Mouse (Mus musculus) kidney, postnatal 10 days (tissue): ENCODE measurements around the gene Gm11213.

Experiments used
- DNase-seq: peaks from one replicate; pipeline ENCODE4 v3.0.0; 2021; ENCODE audit warnings: mixed read lengths

The Gm11213 gene

DNA sequence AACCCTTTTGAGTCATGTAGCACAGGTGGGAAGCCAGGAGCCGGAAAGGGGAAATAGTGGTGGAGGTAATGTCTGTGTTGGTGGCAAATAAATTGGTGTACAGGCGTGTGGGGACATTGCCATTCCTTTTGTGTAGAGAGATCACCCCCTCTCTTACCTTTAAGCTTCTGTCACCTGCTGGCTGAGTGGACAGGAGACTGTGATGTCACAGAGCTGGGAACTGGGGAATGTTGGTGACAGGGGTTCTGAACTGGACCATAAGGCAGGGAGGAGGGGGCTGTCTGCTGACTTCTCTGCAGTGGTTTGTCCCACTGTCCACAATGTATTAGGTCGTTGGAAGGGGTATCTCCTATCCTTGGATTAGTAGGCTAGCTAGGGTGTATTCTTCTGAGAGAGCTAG is at the start of gene Gm11213:
TSS of gene Gm11213 (minus strand) at position 317 of the 400 bp plus-strand sequence.
- DNase-seq, result no peak

DNA sequence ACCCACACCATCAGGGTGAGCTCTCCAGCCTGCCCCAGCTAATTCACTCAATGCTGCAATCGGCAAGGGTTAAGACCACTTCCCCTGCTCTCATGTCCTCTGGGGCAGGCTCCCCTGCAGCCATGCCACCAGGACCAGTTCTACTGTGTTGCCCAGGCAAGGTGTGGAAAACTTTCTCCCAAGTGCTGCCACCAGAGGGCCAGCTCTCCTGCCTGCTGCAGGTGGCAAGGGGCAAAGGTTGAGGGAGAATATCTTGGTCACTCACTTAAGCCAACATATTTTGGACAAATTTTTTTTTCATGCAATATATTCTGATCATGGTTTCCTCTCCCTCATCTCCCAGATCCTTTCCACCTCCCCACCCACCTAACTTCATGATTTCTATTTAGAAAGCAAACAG is 49.3 kb upstream of the Gm11213 start:
- DNase-seq, result peak; percentile 52

DNA sequence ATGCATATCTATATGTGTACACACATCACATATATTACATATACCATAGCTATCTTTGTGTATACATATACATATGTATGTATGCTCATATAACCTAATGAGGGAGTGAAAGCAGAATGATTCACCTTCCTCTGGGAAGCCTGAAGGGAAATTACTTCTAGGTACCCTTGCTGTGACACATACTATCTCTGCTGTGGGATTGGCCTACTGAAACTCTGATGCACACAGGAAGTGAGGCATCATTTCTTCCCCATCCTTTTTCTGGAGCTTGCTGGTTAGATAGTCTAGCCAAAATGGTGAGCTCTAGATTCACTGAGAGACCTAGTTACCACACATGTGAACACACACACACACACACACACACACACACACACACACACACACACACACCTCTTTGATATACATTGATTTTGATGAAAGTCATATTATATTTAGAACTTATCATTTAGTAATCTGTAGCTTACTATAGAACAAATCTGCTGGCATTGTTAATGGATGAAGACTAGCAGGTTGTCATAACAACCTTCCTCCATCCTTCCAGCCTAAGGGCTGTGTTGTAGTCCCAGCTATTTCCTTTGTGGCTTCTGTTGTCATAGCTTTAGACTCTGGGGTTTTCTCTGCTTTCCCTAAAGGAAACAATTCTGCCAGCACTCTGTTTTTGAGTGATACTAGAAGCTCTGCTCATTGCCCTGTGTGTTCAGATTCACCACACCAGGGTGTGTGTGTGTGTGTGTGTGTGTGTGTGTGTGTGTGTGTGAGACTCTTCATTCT is 39.1 kb upstream of the Gm11213 start:
- DNase-seq, result no peak

DNA sequence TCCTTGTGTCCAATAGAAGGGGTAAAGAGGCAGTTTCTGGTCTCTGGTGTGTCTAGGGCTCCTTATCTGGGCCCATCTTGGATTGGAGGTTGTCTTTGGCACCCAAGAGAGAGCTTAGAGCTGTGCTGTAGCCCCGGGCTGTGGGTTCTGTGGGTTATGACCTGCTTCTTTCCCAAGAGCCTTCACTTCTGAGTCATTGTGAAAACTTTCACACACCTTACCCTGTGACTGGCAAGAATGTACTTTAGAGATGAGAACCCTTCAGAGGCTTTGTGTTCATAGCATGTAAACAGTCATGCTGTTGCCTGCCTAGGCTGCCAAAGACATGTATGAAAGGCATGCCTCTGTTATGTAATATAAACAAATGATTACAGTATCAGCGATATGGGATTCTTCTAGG is 34.8 kb upstream of the Gm11213 start:
- no peak for DNase-seq

DNA sequence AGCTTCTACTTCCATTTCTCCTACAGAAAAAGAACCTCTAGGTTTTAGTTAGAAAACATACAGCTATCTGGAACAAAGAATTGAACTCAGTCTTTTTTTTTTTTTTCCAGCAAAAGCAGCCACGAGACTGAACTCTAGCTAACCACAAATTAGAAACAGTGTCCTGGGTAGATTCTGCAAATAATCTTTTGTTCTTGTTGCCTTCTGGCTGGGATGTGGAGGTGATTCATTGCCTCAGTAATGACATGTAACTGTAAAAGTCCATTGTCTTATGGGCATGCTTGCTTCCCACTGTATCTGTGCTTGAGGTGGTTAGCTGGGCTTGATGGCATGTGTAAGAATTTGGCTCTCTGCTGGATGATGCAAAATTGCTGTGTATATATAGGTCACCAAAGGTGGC is 33.5 kb upstream of the Gm11213 start:
- DNase-seq, result no peak

DNA sequence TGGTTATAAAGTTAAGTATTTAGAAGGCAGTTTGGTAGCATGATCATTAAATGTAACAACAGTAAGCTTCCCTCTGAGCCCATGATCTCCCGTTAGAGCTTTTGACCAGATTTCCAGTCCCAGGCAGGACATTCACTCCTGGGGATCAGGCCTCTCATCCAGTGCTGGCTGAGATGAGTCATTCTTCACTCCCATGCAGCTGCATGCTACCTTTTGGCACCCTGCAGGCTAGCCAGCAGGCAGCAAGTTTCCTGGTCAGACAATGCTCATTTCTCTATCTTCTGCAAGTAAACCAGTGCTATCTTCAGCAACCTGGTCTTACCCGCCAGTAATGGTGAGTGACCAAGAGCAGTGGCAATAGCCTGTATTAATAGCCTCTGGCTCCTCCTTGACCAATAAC is 28.1 kb upstream of the Gm11213 start:
- DNase-seq, result no peak

DNA sequence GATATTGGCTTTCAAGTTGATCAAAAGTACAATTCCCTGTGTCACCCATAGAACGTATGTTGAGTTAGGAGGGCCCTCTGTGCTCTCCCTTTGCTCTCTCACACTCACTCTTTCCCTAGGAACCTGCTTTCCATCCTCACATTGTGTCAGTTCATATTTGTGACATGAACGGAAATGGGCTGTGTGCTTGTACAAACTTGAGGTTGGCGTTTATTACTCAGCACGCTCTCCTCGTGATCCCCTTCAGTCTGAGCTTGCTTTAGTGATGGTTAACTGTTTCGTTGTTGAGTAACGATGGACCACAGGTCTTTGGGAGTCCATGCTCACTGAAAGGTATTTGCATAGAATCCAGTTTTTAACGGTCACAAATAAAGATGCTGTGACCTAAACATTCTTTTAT is 22.1 kb upstream of the Gm11213 start:
- no peak for DNase-seq

DNA sequence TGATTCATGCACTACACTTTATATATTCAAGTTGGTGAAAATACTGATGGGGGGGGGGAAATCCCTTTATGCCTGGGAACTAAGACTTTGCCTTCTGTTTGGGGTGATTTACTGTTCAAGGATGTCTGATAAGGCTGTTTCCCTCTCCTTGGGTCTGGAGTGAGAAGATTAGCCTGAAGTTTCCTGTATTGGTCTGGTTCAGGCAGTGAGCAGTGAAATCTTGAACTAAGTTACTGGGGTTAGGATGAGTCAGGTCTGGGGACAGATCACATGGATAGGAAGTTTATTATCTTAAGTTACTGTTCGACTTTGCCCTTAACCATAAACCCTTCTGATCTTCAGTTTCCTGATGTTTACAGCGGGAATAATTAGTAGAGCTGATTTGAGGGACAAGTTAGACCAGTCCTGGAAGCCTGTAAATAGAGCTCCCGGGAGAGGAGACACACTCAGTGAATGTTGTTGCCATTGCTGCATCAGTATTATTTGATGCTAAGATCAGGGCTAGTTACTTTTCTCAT is 20.6 kb upstream of the Gm11213 start:
- no peak for DNase-seq

DNA sequence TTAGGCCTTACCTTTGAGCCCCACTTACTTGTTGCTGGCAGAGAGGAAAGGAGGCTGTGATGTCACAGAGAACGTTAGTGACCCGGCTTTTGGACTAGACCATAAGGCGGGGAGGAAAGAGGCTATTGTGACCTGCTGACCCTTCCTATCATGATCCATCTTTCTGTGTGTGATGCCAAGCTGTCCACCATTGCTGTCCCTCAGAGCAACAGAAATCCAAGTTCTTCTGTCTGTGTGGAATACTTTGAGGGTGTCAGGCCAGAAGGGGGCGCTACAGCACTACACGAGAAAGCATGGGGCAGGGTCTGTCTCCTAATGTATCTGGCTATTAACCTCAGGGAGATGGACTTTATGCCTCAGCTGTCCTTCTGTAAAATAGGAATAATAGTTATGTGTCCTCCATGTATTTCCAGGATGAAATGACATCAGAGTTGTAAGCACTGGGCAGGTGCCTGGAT is 17.3 kb upstream of the Gm11213 start, which contains the start of gene Tex48:
TSS of gene Tex48 (minus strand) at position 51 of the 458 bp plus-strand sequence.
- peak; percentile 39 for DNase-seq

DNA sequence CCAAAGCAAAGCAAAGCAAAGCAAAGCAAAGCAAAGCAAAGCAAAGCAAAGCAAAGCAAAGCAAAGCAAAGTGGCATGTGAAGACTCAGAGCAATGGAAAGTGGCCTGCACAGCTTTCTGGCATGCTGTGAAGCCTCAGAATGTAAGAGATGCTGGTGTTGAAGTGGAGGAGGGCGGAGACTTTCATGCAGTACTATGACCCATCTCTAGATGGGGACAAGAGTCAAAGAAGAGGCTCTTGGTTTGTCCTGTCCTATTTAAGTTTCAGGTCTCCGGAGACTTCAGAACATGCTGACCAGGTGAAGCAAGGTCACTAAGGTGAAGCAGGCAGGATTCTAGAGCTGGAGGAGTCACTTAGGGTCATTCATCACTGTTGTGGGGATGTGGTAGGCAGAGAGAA is 16.8 kb upstream of the Gm11213 start:
- DNase-seq, result no peak

DNA sequence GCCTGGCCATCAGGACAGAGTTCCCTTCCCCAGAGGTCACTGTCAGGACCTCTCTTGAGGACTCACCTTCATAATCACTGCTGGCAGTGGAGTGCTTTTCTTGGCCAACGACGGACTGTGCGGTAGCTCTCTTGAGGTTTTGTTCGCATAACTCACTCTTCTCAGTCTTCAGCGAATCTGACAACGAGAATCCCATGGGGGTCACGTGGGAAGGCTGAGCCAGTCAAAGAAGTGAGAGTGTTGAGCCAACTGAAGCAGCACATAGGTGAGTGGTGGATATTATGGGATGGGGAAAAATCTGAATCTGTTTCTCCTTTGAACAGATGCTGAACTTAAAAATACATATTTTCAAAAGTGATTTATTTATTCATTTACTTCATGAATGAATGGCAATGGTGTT is 3.3 kb upstream of the Gm11213 start:
- DNase-seq, result no peak

DNA sequence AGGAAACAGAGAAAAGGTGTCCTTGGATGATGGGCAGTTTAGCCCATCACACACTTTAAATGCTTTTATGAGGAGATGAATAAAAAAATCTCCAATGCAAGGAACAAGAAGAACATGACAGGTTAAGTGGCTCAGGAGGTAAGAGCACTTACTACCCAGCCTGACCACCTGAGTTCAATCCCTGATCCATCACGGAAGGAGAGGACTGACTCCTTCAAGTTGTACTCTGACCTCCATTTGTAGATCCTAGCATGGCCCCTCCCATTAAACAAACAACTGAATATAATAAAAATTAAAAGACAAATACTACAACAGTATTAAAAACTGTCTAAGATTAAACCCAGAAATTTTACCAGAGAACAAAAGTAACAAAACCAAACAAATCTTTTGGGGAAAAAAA is 907 bp upstream of the Gm11213 start:
- no peak for DNase-seq

DNA sequence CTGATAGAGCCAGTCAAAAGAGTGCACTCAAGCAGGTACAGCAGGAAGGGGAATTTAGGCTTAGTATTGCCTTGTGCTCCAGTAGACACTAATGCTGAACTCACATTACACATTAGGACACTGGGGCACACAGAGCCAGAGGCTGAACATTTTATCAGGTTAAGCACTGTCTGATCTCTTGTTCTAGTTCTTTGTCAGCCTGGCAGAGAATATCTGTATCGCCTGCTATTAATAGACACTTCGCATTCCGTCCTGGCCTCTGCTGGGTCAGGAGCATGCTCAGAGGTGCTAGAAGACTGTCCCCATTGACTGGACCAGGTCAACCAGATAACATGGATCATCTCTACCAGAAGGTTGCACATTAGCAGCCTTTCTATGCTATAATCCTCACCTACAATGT is 484 bp upstream of the Gm11213 start:
- no peak for DNase-seq

DNA sequence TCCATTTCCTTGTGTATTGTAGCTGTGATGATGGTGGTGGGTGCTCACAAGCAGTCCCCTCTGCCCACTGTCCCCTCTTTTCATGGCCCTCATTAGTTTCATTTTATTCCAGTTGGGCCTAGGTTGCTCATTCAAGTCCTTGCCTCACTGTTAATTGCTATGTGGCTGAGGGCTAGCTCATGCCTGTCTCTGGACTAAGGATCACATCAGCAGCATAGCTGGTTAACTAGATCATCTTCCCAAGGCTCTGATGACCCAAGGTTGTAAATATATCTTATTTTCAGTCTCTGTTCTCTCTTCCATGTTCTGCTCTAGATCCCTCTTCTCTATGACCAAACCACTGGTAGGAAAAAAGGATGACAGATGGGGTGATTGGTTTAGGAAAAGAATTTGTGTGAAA is 3.8 kb downstream of the Gm11213 start:
- DNase-seq, result no peak

DNA sequence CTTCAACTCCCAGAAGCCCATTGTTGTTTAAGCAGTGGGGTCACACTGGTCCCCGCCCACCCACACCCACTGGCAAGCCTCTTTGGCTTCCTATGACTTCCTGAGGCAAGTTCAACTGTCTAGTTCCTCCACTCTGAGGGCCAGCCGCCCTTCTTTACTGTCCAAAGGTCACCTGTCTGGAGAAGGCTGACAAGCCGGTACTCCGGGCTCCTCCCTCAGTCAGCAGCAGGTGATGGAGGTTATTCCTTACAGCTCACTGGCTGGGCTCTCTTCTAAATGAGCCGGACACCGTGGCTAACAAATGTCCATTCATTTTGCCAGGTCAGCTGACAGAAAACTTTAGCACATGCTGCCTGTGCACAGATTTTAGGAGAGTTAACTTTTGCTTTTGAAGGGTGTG is 4.3 kb downstream of the Gm11213 start:
- DNase-seq, result peak; percentile 26

DNA sequence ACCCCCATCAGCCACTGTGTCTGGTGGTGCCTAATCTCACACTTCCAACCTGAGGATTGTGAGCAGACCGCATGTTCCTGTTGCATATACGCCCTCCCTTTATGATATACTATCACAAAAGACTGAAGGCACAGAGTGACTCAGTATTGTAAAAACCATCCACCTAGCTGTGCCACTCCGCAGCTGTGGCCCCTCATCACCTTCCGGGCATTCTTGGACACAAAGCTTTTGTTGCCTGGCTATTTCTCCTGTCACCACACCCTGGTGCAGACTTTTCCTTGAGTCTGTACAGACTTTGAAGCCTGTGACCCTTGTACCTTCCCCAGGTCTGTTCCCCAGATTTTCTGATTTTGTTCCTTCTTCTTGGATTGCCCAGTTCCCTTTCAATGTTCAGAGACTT is 9.1 kb downstream of the Gm11213 start:
- no peak for DNase-seq

DNA sequence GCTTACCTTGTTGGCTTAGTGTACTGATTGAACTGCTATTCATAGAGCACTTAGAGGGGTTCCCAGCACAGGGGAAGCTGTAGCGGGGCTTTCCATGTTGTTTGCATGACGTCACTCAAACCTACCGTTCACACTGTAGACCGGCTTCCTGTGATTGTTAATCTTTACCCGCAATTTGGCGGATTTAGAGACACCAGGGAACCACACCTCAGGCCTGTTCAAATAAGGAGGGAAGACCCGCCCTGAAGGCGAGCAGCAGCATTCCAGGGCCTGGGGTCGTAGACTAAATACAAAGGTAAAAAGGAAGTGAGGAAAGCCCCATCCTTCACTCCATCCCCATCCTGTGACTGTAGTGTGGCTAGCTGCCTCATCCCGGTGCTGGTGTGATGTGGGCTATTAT is 9.8 kb downstream of the Gm11213 start:
- DNase-seq, result no peak

DNA sequence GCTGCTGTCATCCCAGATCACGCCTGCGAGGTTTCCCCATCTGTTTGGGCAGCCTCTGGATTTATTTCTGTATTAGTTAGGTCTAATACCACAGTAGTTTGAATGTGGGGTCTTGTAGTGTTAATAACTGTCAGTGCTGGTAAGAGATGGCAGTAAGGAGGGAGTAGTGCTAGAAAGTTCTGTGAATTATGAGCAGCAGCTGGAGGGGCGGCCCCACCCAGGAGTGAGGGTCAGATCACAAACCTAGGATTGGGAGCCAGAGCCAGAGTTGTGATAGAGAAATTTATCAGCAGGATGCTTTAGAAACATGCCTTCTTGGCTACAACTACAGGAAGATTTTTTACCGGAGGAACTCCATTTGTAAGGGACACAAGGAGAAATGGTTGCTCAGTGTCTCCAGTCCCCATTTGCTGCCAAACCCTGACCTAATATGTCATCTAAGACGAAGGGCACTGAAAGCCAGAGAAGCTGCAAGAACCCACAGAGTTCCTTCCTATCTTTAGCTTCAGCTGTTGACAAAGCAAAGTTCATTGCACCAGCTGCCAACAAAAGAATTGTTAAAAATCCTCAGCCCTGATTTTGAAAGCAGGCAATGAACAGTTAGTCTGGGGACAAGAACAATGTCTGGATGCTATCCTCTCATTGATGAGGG is 10.5 kb downstream of the Gm11213 start:
- peak; percentile 38 for DNase-seq

DNA sequence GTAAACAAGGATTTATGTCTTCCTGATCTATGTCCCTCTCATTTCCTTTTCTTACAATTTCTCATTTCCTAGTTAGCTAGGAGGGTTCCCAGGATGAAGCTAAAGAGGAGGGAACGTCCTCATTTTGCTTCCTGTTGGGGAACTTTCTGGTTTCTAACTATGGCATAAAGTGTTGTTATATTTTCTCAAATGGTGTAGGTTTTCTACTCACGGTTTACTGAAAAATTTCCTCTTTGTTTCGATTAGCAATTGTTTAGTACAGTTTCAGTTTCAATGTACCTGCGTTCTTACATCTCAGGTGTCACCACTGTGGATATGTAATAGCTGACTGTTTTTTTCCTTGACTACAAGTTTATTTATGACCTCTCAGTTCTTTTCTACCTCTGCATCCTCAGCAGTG is 14.5 kb downstream of the Gm11213 start:
- DNase-seq, result no peak

DNA sequence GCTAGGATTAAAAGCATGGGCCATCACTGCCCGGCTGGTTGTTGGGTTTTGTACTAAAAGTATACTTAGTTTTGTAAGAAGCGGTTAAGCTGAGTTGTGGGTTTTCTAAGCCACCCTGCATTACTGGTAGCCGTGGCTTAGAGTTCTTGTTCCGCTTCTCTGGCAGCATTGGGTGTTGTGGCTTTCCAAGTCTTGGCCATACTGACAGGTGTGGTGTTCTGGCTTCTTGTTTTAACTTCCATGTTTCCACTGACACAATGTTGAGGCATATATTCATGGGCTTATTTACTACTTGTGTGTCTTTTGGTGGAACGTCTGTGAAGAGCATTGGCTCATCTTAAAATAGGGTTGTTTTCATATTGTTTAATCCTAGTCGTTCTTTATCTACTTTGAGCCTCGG is 15.1 kb downstream of the Gm11213 start:
- DNase-seq, result no peak

DNA sequence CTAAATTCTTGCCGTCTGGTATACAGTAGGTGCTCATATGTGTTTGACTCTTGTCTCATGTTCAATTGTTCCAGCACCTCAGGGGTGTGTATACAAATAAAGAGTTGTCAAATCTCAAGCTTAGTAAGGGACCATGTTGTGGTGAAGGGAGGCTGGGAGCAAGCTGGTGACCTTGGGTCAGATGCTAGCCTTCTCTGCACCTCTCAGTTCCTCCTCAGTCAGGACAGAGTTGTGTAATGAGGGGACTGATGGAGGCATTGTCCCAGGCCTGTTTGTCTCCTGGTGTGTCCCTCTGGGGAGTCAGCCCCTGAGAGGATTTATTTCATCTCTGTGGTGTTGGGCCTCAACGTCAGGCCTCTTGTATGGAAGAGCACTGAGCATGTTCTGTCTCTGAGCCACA is 18.8 kb downstream of the Gm11213 start:
- no peak for DNase-seq

DNA sequence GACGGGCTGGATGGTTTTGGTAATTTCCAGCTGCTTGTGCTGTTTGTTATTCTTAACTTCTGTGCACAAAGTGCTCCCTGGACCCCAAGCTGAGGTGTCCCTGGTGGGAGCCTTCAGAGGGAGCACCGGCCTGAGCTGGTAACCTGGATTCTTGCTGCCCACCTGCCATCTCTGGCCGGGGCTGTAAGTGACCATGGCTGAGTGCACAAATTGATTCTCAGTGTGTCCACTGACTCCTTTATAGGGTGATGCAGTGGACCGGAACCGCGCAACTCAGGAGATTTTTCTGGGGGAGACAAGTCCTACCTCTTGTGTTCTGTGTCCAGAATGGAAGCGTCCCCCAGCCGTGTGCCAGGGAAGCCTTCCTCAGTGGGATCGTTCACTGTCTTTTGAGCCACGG is 19.8 kb downstream of the Gm11213 start:
- no peak for DNase-seq

DNA sequence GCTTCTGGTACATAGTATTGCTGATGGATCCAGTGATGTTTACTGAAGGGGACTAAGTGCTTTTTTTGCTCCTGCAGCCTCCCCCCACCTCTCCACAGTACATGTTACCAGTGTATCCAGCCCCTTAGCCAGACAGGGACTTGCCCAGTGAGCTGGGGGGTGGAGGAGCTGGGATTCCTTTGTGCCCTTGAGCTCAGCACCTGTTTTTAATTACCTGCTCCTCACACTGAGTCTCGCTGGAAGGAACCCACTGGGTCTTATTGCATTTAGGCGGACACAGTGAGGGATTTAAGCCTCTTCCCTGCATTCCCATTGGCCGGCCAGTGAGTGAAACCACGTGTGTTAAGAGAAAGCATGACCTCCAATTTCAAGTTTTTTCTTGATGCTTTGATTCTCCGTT is 22.5 kb downstream of the Gm11213 start:
- no peak for DNase-seq

DNA sequence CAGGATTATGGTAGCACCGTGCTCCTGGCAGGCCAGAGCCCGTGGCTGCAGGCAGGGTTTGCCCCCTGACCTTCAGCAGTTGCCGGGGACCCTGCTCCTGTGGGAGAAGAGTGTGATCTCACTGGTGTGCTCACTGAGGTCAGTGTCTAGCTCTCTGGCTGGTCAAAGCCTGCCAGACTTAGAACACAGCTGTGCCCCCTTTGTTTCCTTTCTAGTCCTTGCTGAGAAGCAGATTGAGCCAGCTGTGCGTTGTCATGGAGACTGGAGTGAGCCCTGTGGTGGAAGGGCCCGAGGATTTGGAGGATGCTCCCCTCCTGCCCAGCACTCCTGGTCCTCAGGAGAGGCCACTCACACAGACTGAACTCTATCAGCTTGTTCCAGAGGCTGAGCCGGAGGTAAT is 25.0 kb downstream of the Gm11213 start:
- DNase-seq, result no peak
